Mouse (Mus musculus) heart, adult 9 months (tissue): Measurements from ENCODE around the gene Pced1b.
A peak's percentile ranks its signal among the peaks of the same experiment; 100 is the strongest.
"Not testable (repeated sequence)": the region's sequence is repeated elsewhere in the genome, so short reads cannot be mapped to it uniquely, and the experiment has no call there.

Source experiments
- DNase-seq, 2 experiments: peaks; one replicate each; pipeline ENCODE4 v3.0.0; 2022; ENCODE audit warnings: low spot score in 2 of 2

Pced1b gene

GRCm38 (mm10) chr15:97372611-97373131, 125.8 kb downstream of the Pced1b start:
- DNase-seq = no peak

- DNase-seq = peak; percentile 29 to 41
Observed at GRCm38 (mm10) chr15:97373203-97374084, 126.5 kb downstream of the Pced1b start.

- DNase-seq = no peak
Observed at GRCm38 (mm10) chr15:97374085-97374844, 127.4 kb downstream of the Pced1b start.

- DNase-seq = no peak
Observed at GRCm38 (mm10) chr15:97374845-97375720, 128.2 kb downstream of the Pced1b start.

GRCm38 (mm10) chr15:97376081-97376742, 129.3 kb downstream of the Pced1b start:
- no peak for DNase-seq

GRCm38 (mm10) chr15:97376792-97377222, 129.9 kb downstream of the Pced1b start:
- DNase-seq = peak; percentile 22 to 33

- no peak for DNase-seq
Observed at GRCm38 (mm10) chr15:97378061-97378460, 131.2 kb downstream of the Pced1b start.

- no peak for DNase-seq
Observed at GRCm38 (mm10) chr15:97379489-97380304, 132.8 kb downstream of the Pced1b start.

- no peak for DNase-seq
Observed at GRCm38 (mm10) chr15:97382567-97382966, 135.7 kb downstream of the Pced1b start.

GRCm38 (mm10) chr15:97383523-97384141, 136.7 kb downstream of the Pced1b start:
- no peak for DNase-seq

GRCm38 (mm10) chr15:97384170-97385018, 137.5 kb downstream of the Pced1b start:
- DNase-seq = no peak

- DNase-seq = not testable (repeated sequence)
Observed at GRCm38 (mm10) chr15:97385174-97385573, 138.3 kb downstream of the Pced1b start.

- DNase-seq = no peak
Observed at GRCm38 (mm10) chr15:97387793-97388192, 140.9 kb downstream of the Pced1b start.

GRCm38 (mm10) chr15:97389577-97389976, 142.7 kb downstream of the Pced1b start:
- DNase-seq = no peak

GRCm38 (mm10) chr15:97390778-97391177, 143.9 kb downstream of the Pced1b start:
- DNase-seq = no peak

GRCm38 (mm10) chr15:97391436-97391835, 144.5 kb downstream of the Pced1b start:
- no peak for DNase-seq

- DNase-seq = no peak
Observed at GRCm38 (mm10) chr15:97394561-97394960, 147.7 kb downstream of the Pced1b start.

- DNase-seq = no peak
Observed at GRCm38 (mm10) chr15:97396586-97397299, 149.8 kb downstream of the Pced1b start.
